Mouse (Mus musculus) adrenal gland, postnatal 0 days (tissue): ENCODE data around the gene Clspn. TPM values are rescaled to one million over a fixed set of nuclear protein-coding genes. Genes with fewer than 3 reads are reported as not detected.

Experiments
- microRNA-seq: library from miRNA; unstranded; fragments of <30 nt; microRNA quantifications from one replicate; pipeline ENCODE4, GENCODE M21; 2016; ENCODE audit warnings: borderline replicate concordance; ENCODE audit not compliant: insufficient number of aligned reads
- polyA plus RNA-seq: library from polyadenylated mRNA; unstranded; fragments of >200 nt; fragmentation: Nextera tagmentation; extraction: Ambion mirVana; gene quantifications from 2 replicates; pipeline ENCODE4 v1.2.1, GENCODE M21; 2015

The Clspn gene
- polyA plus RNA-seq: 7.5 and 9.7 TPM in 2 replicates

DNA sequence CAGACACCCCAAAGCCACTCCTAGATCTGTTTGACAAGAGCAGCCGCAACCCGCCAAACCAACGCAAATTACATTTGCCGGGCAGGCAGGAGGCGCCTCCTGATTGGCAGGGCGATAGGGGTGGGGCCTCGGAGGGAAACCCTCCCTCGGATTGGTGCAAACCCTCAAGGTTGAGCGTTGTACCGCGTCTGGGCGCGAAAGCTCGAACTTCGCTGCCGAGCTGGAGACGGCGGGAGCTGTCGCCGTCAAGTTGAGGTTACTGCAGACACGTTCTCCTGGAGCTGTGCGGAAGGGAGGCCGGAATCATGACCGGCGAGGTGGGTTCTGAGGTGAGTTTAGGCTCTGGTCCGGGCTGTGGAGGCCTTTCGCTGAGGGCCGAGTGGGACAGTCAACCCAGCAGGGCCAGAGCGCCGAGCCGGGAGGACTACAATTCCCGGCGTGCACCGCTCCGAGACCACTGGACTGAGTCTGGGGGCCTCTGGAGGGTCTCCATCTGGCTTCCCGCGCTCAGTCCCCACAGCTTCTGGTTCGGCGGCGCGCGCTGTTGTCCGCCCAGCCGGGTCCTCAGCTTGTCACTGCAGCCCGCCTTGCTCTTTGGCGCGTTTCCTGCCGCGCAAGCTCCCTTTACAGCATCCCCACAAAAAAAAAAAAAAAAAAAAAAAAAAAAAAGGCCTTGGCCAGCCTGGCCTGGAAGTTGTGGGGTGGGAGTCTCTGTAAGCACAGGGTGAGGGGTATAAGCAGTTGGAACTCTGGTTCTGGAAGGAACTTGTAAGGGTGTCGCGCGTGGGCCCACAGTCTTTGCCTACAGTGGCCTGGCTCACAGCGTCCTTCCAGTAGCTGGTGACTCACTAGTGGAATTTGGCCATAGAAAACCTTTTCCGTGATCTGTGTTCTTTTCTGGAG, at the start of gene Clspn:
Gene Clspn (plus strand): TSS at position 127 of the 903 bp plus-strand sequence.

DNA sequence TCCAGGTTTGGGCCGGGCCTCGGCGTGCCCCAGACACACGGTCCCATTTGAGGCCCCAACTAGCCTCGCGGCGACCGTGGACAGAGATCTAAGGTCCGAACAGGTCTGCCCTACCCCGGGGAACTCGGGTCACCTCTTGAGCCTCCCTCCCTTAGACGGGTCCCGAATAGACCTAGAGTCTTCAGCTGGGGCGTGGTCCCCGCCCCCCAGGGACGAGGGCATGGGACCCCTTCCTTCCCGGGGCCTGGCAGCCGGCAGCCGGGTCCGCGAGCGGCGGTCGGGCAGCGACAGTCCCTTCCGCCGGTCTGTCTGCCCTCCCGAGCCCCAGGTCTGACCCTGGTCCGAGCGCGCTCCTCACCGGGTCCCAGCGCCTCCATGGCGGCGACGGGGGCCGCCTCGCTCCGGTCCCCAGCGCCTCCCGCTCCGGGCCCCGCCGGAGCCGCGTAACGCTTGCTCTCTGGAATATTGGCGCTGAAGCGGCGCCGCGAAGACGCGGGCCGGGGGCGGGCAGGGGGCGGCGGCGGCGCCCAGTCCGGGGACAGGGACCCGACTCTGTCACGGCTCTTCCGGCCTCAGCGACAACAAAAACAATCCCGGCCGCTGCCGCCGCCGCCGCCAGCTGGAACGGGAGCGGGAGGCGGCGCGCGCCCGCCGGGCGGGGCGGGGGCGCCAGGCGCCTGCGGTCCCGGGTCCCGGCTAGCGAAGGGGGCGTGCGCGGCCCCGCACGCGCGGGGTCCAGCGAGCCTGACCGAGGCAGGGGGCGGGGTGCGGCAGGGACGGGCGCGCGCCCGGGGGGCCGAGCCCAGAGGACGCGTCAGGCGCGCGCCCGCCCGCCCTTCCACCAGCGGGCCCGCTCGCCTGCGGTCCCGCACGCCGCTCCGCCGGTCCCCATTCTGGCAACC, 23.7 kb upstream of the Clspn start, which contains the start of gene Ago4:
Gene Ago4 (minus strand): TSS at position 646 of the 902 bp plus-strand sequence.

DNA sequence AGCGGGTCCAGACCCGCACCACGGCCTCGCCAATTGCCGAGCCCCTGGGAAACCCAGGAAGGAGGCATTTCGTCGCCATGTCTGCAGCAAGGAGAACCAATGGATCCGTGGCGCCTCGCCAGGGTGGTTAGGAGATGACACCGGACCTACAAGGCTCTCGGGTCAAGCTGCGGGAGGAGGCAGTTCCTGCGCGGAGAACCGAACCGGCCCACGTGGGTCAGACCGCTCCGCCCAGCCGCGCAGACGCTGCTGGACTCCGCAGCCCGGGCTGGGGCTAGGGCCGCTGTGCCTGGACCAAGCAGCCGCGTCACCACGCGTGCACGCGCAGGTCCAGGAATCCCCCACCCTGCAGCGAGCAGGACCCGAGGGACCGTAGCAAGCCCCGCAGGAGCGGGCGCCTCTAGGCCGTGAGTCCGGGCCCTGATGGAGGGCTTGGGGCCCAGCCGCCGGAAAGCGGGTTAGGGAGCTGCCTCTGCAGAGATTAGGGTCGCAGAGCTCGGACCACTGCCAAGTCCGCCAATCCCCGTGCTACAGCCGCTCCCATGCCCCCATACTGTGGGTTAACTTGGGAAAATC, 53.0 kb downstream of the Clspn start, which contains the start of gene 5730409E04Rik:
Gene 5730409E04Rik (plus strand): TSS at position 213 of the 576 bp plus-strand sequence.

Small RNAs within 50 kb of the gene (microRNA-seq; reads per million reads assigned to microRNA genes)
- gene Mir7119: not detected

Other genes starting within 250 kb of the Clspn start
- gene Adprhl2, start 235.2 kb upstream of the Clspn start, polyA plus RNA-seq: 52.1 and 60.8 TPM in 2 replicates
- gene Tekt2, start 231.2 kb upstream of the Clspn start, polyA plus RNA-seq: 5.9 and 8.6 TPM in 2 replicates
- 6.2 and 12.1 TPM in 2 replicates for gene Ago3, start 127.4 kb upstream of the Clspn start, polyA plus RNA-seq
- 2.2 and 3.3 TPM in 2 replicates for gene Ago1, start 88.4 kb upstream of the Clspn start, polyA plus RNA-seq
- gene Ago4, start 23.5 kb upstream of the Clspn start, polyA plus RNA-seq: 1.1 and 1.9 TPM in 2 replicates
- gene 5730409E04Rik, start 52.9 kb downstream of the Clspn start, polyA plus RNA-seq: 6.1 and 6.4 TPM in 2 replicates
- gene Psmb2, start 120.7 kb downstream of the Clspn start, polyA plus RNA-seq: 307 and 405 TPM in 2 replicates
- gene Tfap2e, start 179.3 kb downstream of the Clspn start, polyA plus RNA-seq: not detected in 2 replicates
- gene Ncdn, start 196.5 kb downstream of the Clspn start, polyA plus RNA-seq: 24.6 and 25.8 TPM in 2 replicates
- 17.3 and 26.1 TPM in 2 replicates for gene AU040320, start 196.6 kb downstream of the Clspn start, polyA plus RNA-seq